ENCODE assay signal across 21 mouse cellular contexts in the genomic region with DNA sequence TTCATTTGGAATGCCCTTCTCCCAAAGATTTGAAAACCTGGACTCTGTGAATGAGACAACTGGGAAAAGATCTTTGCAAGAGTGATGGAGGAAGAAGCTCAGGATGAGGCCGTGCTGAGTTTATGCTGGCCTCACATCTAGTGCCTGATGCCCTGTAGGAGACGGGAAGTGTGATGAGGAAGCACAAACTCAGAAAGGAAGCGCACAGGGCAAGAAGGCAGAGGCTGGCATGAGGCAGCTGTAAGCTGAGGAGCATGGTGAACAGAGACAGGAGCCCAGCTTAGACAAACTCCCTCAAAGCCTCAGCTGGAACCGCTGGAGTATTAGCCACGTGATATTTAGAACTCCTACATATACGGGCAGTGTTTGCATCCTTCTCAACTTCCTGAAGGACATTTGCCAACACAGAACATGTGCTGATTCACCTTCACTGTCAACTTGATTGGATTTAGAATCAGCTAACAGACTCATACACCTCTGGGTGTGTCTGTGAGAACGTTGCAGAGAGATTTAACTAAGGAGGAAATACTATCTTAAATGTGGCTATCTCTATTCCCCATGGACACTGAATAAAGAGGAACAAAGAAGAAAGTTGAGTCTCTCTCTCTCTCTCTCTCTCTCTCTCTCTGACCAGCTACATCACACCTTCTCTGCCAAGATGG. TPM values are rescaled to one million over a fixed set of nuclear protein-coding genes. Genes with fewer than 3 reads are reported as not detected.
DNase-seq lines count a peak whose midpoint lies in the region; ATAC-seq and TF ChIP-seq lines count a peak whose summit lies in the region.
"Had no signal": no experiment of that assay in that cellular context is flagged by ENCODE, and none has a peak within 500 bp of the region (broad histone marks: within the 10 kb centered on the region; RNA-seq: fewer than 3 reads in every experiment).

No protein-coding gene starts in this region.

- no peak overlapping the region for H3K27ac ChIP-seq in CH12.LX (ENCODE audit: insufficient read depth, low read depth)
- H3K27ac ChIP-seq in liver, embryonic 16.5 days (ENCODE audit: low read length), result peak overlapping the region; percentile 12; the same call in 1 of the 2 replicates
- H3K27ac ChIP-seq in neural tube, embryonic 15.5 days (replicated peaks), result no peak overlapping the region
- H3K27ac ChIP-seq: embryonic facial prominence, embryonic 15.5 days; heart, embryonic 10.5 days; hindbrain, embryonic 14.5 days; intestine, embryonic 15.5 days; left cerebral cortex, adult 2 months; limb, embryonic 12.5 days; lung, embryonic 15.5 days; midbrain, embryonic 10.5 days; neural tube, embryonic 13.5 days had no signal

- H3K9me3 ChIP-seq in CH12.LX (replicated peaks; ENCODE audit: low read length), result no peaks in the 10 kb centered on the region
- no peaks in the 10 kb centered on the region for H3K9me3 ChIP-seq in liver, embryonic 16.5 days (replicated peaks; ENCODE audit: control insufficient read depth, low read length)
- no peaks in the 10 kb centered on the region for H3K9me3 ChIP-seq in neural tube, embryonic 15.5 days (replicated peaks)
- H3K9me3 ChIP-seq: embryonic facial prominence, embryonic 15.5 days; heart, embryonic 10.5 days; intestine, embryonic 15.5 days; limb, embryonic 12.5 days; lung, embryonic 15.5 days; midbrain, embryonic 10.5 days; neural tube, embryonic 13.5 days had no signal

- peak; percentile 59 for DNase-seq in CH12.LX (ENCODE audit: extremely low read depth)
- no peak for DNase-seq in cerebellum, adult 9-11 months
- no peak for DNase-seq in adrenal gland, adult (ENCODE audit: inconsistent age in 2 of 2, low spot score in 1 of 2)
- DNase-seq: adrenal gland, postnatal 25 days; cerebellum, adult 8-10 months; gastrocnemius, postnatal 25 days; heart, postnatal 14 days; thymus, adult 18-20 months had no signal

- ATAC-seq in common myeloid progenitor, adult 5-6 weeks (replicated peaks; ENCODE audit: low read depth, poor library complexity, severe bottlenecking), result peak; percentile 71
- ATAC-seq in liver, embryonic 16.5 days (ENCODE audit: low read depth), result peak; percentile 32; the same call in 1 of the 2 replicates
- peak; percentile 55 for ATAC-seq in neutrophil, adult 5-6 weeks (ENCODE audit: extremely low read depth, insufficient number of reproducible peaks, low FRiP score, poor library complexity, severe bottlenecking)
- no peak for ATAC-seq in neural tube, embryonic 15.5 days (ENCODE audit: low FRiP score)
- ATAC-seq: intestine, embryonic 15.5 days had no signal

- TF ChIP-seq CTCF in CH12.LX (conservative IDR thresholded peaks at IDR 0.05 in 1 of 2, IDR thresholded peaks at IDR 0.05 in 1 of 2; ENCODE audit: low read depth in 2 of 2, low read length in 2 of 2), result no peak

- H3K4me2 ChIP-seq in CH12.LX (ENCODE audit: insufficient read depth, low read depth, poor library complexity, severe bottlenecking), result no peak overlapping the region
- H3K4me2 ChIP-seq in liver, embryonic 16.5 days (ENCODE audit: low read depth, low read length), result no peak overlapping the region
- no peak overlapping the region for H3K4me2 ChIP-seq in neural tube, embryonic 15.5 days
- H3K4me2 ChIP-seq: embryonic facial prominence, embryonic 15.5 days; hindbrain, embryonic 14.5 days; intestine, embryonic 15.5 days; limb, embryonic 12.5 days; lung, embryonic 15.5 days; neural tube, embryonic 13.5 days had no signal

- peak; percentile 69 for TF ChIP-seq EP300 in CH12.LX (IDR thresholded peaks at IDR 0.05; ENCODE audit: low read length)

- no peaks in the 10 kb centered on the region for H3K27me3 ChIP-seq in CH12.LX (replicated peaks)
- no peaks in the 10 kb centered on the region for H3K27me3 ChIP-seq in liver, embryonic 16.5 days (ENCODE audit: control insufficient read depth, insufficient read depth, low read depth, low read length)
- H3K27me3 ChIP-seq in neural tube, embryonic 15.5 days (replicated peaks), result no peaks in the 10 kb centered on the region
- H3K27me3 ChIP-seq: embryonic facial prominence, embryonic 15.5 days; intestine, embryonic 15.5 days; limb, embryonic 12.5 days; lung, embryonic 15.5 days; neural tube, embryonic 13.5 days had no signal

- no peak overlapping the region for H3K9ac ChIP-seq in CH12.LX (ENCODE audit: insufficient read depth, low read depth)
- no peak overlapping the region for H3K9ac ChIP-seq in liver, embryonic 16.5 days (ENCODE audit: low read depth, low read length)
- H3K9ac ChIP-seq in neural tube, embryonic 15.5 days (replicated peaks), result no peak overlapping the region
- H3K9ac ChIP-seq: embryonic facial prominence, embryonic 15.5 days; hindbrain, embryonic 14.5 days; intestine, embryonic 15.5 days; limb, embryonic 12.5 days; lung, embryonic 15.5 days; neural tube, embryonic 13.5 days had no signal

- TF ChIP-seq RAD21 in CH12.LX (IDR thresholded peaks at IDR 0.05; ENCODE audit: low read depth, low read length), result no peak

- in situ Hi-C loops in CH12.LX (cut with MboI; ENCODE audit: low pct_ligation_motif_present, low pct_unique_long_range_greater_than_20kb, low sequenced_read_pairs), result no loop called here

- no peak for TF ChIP-seq POLR2A in CH12.LX (IDR thresholded peaks at IDR 0.05; ENCODE audit: low read depth, low read length)

- 21% methylated on average over 7 of the region's 7 CpGs for WGBS in liver, embryonic 16.5 days (ENCODE audit: insufficient replicate concordance)
- 76% methylated on average over 7 of the region's 7 CpGs for WGBS in neural tube, embryonic 15.5 days

- dilution Hi-C loops in CH12.LX (cut with MboI; ENCODE audit: extremely low pct_ligation_motif_present, extremely low pct_unique_long_range_greater_than_20kb, low sequenced_read_pairs), result no loop called here

- H3K79me2 ChIP-seq in CH12.LX (replicated peaks; ENCODE audit: control insufficient read depth, extremely low read depth, insufficient read depth, poor library complexity, severe bottlenecking), result no peaks in the 10 kb centered on the region

- H3K4me3 ChIP-seq in CH12.LX (replicated peaks in 1 of 3; ENCODE audit: low read depth in 2 of 3, low read length in 2 of 3, poor library complexity in 1 of 3), result no peak overlapping the region
- no peak overlapping the region for H3K4me3 ChIP-seq in liver, embryonic 16.5 days (ENCODE audit: low read depth, low read length)
- H3K4me3 ChIP-seq in neural tube, embryonic 15.5 days (replicated peaks), result no peak overlapping the region
- H3K4me3 ChIP-seq: embryonic facial prominence, embryonic 15.5 days; heart, embryonic 10.5 days; intestine, embryonic 15.5 days; left cerebral cortex, adult 2 months; limb, embryonic 12.5 days; lung, embryonic 15.5 days; midbrain, embryonic 10.5 days; neural tube, embryonic 13.5 days had no signal

- H3K4me1 ChIP-seq in CH12.LX (ENCODE audit: control insufficient read depth in 1 of 2, insufficient read depth in 2 of 2), result peaks cover 10 to 38% of the 10 kb centered on the region in 2 experiments
- H3K4me1 ChIP-seq in liver, embryonic 16.5 days (ENCODE audit: control insufficient read depth, low read depth, low read length), result peaks cover 11% of the 10 kb centered on the region
- H3K4me1 ChIP-seq in neural tube, embryonic 15.5 days, result no peaks in the 10 kb centered on the region
- H3K4me1 ChIP-seq: embryonic facial prominence, embryonic 15.5 days; heart, embryonic 10.5 days; intestine, embryonic 15.5 days; limb, embryonic 12.5 days; midbrain, embryonic 10.5 days; neural tube, embryonic 13.5 days had no signal

- H3K36me3 ChIP-seq in CH12.LX (replicated peaks in 1 of 2; ENCODE audit: control insufficient read depth in 1 of 2, insufficient read depth in 1 of 2, low read length in 1 of 2), result no peaks in the 10 kb centered on the region
- H3K36me3 ChIP-seq in liver, embryonic 16.5 days (ENCODE audit: control insufficient read depth, insufficient read depth), result no peaks in the 10 kb centered on the region
- no peaks in the 10 kb centered on the region for H3K36me3 ChIP-seq in neural tube, embryonic 15.5 days
- H3K36me3 ChIP-seq: embryonic facial prominence, embryonic 15.5 days; heart, embryonic 10.5 days; intestine, embryonic 15.5 days; limb, embryonic 12.5 days; lung, embryonic 15.5 days; midbrain, embryonic 10.5 days; neural tube, embryonic 13.5 days had no signal

TF ChIP-seq in CH12.LX, 34 proteins besides CTCF, POLR2A, EP300 and RAD21 (continues in another document):
- TF ChIP-seq BHLHE40 (IDR thresholded peaks at IDR 0.05; ENCODE audit: low read depth, low read length) (no peak), MYC (IDR thresholded peaks at IDR 0.05; ENCODE audit: low read depth, low read length) (0 out of 2 replicates have a peak, but pooled peaks have one; percentile 23), ZMIZ1 (IDR thresholded peaks at IDR 0.05; ENCODE audit: low read depth, low read length) (no peak), MXI1 (IDR thresholded peaks at IDR 0.05; ENCODE audit: low read depth, low read length) (no peak), ZKSCAN1 (IDR thresholded peaks at IDR 0.05; ENCODE audit: borderline replicate concordance, low read depth, low read length) (no peak), SMC3 (IDR thresholded peaks at IDR 0.05; ENCODE audit: low read depth, low read length) (no peak), USF1 (IDR thresholded peaks at IDR 0.05; ENCODE audit: low read depth, low read length) (no peak), JUN (IDR thresholded peaks at IDR 0.05; ENCODE audit: insufficient read depth, low read depth, low read length) (no peak), POLR2AphosphoS2 (IDR thresholded peaks at IDR 0.05; ENCODE audit: low read depth, low read length) (no peak), NELFE (IDR thresholded peaks at IDR 0.05; ENCODE audit: low read depth, low read length) (no peak), KAT2A (IDR thresholded peaks at IDR 0.05; ENCODE audit: insufficient replicate concordance, low read length) (no peak), RCOR1 (conservative IDR thresholded peaks at IDR 0.05; ENCODE audit: low read depth, low read length) (no peak), CHD1 (IDR thresholded peaks at IDR 0.05; ENCODE audit: low read depth, low read length) (no peak), JUND (conservative IDR thresholded peaks at IDR 0.05; ENCODE audit: low read depth, low read length) (no peak), MAZ (IDR thresholded peaks at IDR 0.05; ENCODE audit: low read depth, low read length) (no peak), MEF2A (IDR thresholded peaks at IDR 0.05; ENCODE audit: borderline replicate concordance, low read depth, low read length) (no peak), ETS1 (conservative IDR thresholded peaks at IDR 0.05; ENCODE audit: low read depth, low read length) (no peak), IRF4 (IDR thresholded peaks at IDR 0.05; ENCODE audit: low read depth, low read length) (0 out of 2 replicates have a peak, but pooled peaks have one; percentile 12)

RNA-seq across cellular contexts. Expression of a gene that starts 7.7 kb away (rescaled TPM):
- total RNA-seq in CH12.LX (2012; rRNA removed) (22.6 and 24.4 TPM in 2 replicates), CH12.LX (2014; rRNA removed) (36.2 and 40.4 TPM in 2 replicates)
- 33.2 and 36.9 TPM in 2 replicates for polyA plus RNA-seq in CH12.LX (2012; ENCODE audit: insufficient read length, low read depth)
- total RNA-seq in common myeloid progenitor, adult 5-6 weeks (2017), result 14.2 and 18.7 TPM in 2 replicates
- polyA plus RNA-seq in liver, embryonic 16.5 days (2015; fragmentation: Nextera tagmentation; extraction: Ambion mirVana), result 59.4 and 64.7 TPM in 2 replicates
- 55.7 and 62.5 TPM in 2 replicates for total RNA-seq in neutrophil, adult 5-6 weeks (2017)
- polyA plus RNA-seq in neural tube, embryonic 15.5 days (2015; fragmentation: Nextera tagmentation; extraction: Ambion mirVana), result 51.7 and 62.6 TPM in 2 replicates
